Comparison of ENCODE assay signal across 8 mouse cellular contexts in genomic region chr19:28967652-28968051, GRCm38 (mm10). TPM values are rescaled to one million over a fixed set of nuclear protein-coding genes. Genes with fewer than 3 reads are reported as not detected.
DNase-seq lines count a peak whose midpoint lies in the region; ATAC-seq and TF ChIP-seq lines count a peak whose summit lies in the region.

TSS of gene 4430402I18Rik (minus strand) at chr19:28967800.

- DNase-seq in R1 (ENCODE audit: low read depth, low spot score) = peak; percentile 92
- peak; percentile 75 for DNase-seq in embryo, embryonic 10.5 days (ENCODE audit: low spot score)
- peak; percentile 71 for DNase-seq in lung, postnatal 0 days (ENCODE audit: low spot score)
- peak; percentile 30 to 37 for DNase-seq in right cerebral cortex, postnatal 36 days (ENCODE audit: low spot score in 2 of 2)

- no peak for ATAC-seq in heart, embryonic 15.5 days (replicated peaks; ENCODE audit: insufficient number of reproducible peaks, insufficient read depth, low FRiP score, low read depth)
- peak; percentile 39 for ATAC-seq in lung, postnatal 0 days
- no peak for ATAC-seq in liver, embryonic 12.5 days
- ATAC-seq in inflammation-experienced regulatory T-cells, adult 6 months = no peak
- no peak for ATAC-seq in intestine, embryonic 15.5 days

- H3K27ac ChIP-seq in heart, embryonic 15.5 days = no peak within 1 kb of the TSS
- H3K27ac ChIP-seq in lung, postnatal 0 days (ENCODE audit: low read length) = no peak within 1 kb of the TSS
- H3K27ac ChIP-seq in liver, embryonic 12.5 days = no peak within 1 kb of the TSS
- no peak within 1 kb of the TSS for H3K27ac ChIP-seq in intestine, embryonic 15.5 days

- H3K9me3 ChIP-seq in heart, embryonic 15.5 days (replicated peaks) = no peaks in the 10 kb centered on the region
- no peaks in the 10 kb centered on the region for H3K9me3 ChIP-seq in lung, postnatal 0 days (ENCODE audit: low read length)
- no peaks in the 10 kb centered on the region for H3K9me3 ChIP-seq in liver, embryonic 12.5 days (replicated peaks)
- H3K9me3 ChIP-seq in intestine, embryonic 15.5 days = no peaks in the 10 kb centered on the region

- no peak for TF ChIP-seq EP300 in lung, postnatal 0 days (IDR thresholded peaks at IDR 0.05)

- no peak within 1 kb of the TSS for H3K4me3 ChIP-seq in heart, embryonic 15.5 days
- H3K4me3 ChIP-seq in lung, postnatal 0 days (ENCODE audit: low read depth, low read length) = no peak within 1 kb of the TSS
- H3K4me3 ChIP-seq in liver, embryonic 12.5 days = no peak within 1 kb of the TSS
- no peak within 1 kb of the TSS for H3K4me3 ChIP-seq in intestine, embryonic 15.5 days (replicated peaks)

- no peak for TF ChIP-seq CTCF in lung, postnatal 0 days (IDR thresholded peaks at IDR 0.05)

- H3K27me3 ChIP-seq in heart, embryonic 15.5 days = no peaks in the 10 kb centered on the region
- H3K27me3 ChIP-seq in lung, postnatal 0 days (replicated peaks; ENCODE audit: insufficient read depth, low read length) = no peaks in the 10 kb centered on the region
- H3K27me3 ChIP-seq in liver, embryonic 12.5 days (replicated peaks) = peaks cover 22% of the 10 kb centered on the region; the same call in 1 of the 2 replicates
- H3K27me3 ChIP-seq in intestine, embryonic 15.5 days (replicated peaks) = no peaks in the 10 kb centered on the region

- WGBS in heart, embryonic 15.5 days = 11% methylated on average over 11 of the region's 11 CpGs
- WGBS in lung, postnatal 0 days = 16% methylated on average over 11 of the region's 11 CpGs
- 34% methylated on average over 11 of the region's 11 CpGs for WGBS in liver, embryonic 12.5 days (ENCODE audit: insufficient replicate concordance)
- WGBS in intestine, embryonic 15.5 days = 16% methylated on average over 11 of the region's 11 CpGs

- H3K36me3 ChIP-seq in heart, embryonic 15.5 days = no peaks in the 10 kb centered on the region
- H3K36me3 ChIP-seq in lung, postnatal 0 days (ENCODE audit: insufficient read depth, low read length) = no peaks in the 10 kb centered on the region
- H3K36me3 ChIP-seq in liver, embryonic 12.5 days = no peaks in the 10 kb centered on the region
- H3K36me3 ChIP-seq in intestine, embryonic 15.5 days = no peaks in the 10 kb centered on the region

- peak within 1 kb of the TSS; percentile 23; the same call in 1 of the 2 replicates for H3K4me2 ChIP-seq in heart, embryonic 15.5 days
- H3K4me2 ChIP-seq in lung, postnatal 0 days (replicated peaks; ENCODE audit: low read depth, low read length) = no peak within 1 kb of the TSS
- H3K4me2 ChIP-seq in liver, embryonic 12.5 days = no peak within 1 kb of the TSS
- no peak within 1 kb of the TSS for H3K4me2 ChIP-seq in intestine, embryonic 15.5 days (replicated peaks)

- H3K4me1 ChIP-seq in heart, embryonic 15.5 days (replicated peaks) = peaks cover 23% of the 10 kb centered on the region
- H3K4me1 ChIP-seq in lung, postnatal 0 days (ENCODE audit: insufficient read depth, low read depth, low read length) = peaks cover 13% of the 10 kb centered on the region; the same call in 1 of the 2 replicates
- H3K4me1 ChIP-seq in liver, embryonic 12.5 days = peaks cover 10% of the 10 kb centered on the region
- 0 out of 2 replicates have a peak, but pooled peaks cover 10% of the 10 kb centered on the region for H3K4me1 ChIP-seq in intestine, embryonic 15.5 days (replicated peaks)

- H3K9ac ChIP-seq in heart, embryonic 15.5 days = no peak within 1 kb of the TSS
- H3K9ac ChIP-seq in lung, postnatal 0 days (replicated peaks; ENCODE audit: low read depth) = no peak within 1 kb of the TSS
- H3K9ac ChIP-seq in liver, embryonic 12.5 days = no peak within 1 kb of the TSS
- H3K9ac ChIP-seq in intestine, embryonic 15.5 days = no peak within 1 kb of the TSS

RNA-seq across cellular contexts. Expression of gene 4430402I18Rik, which starts in this region (rescaled TPM):
- 7.9 and 11.4 TPM in 2 replicates for polyA plus RNA-seq in heart, embryonic 15.5 days (2015; fragmentation: Nextera tagmentation; extraction: Ambion mirVana)
- polyA plus RNA-seq in lung, postnatal 0 days (2015; fragmentation: Nextera tagmentation; extraction: Ambion mirVana) = 5.9 and 6.7 TPM in 2 replicates
- polyA plus RNA-seq in liver, embryonic 12.5 days (2016; fragmentation: Nextera tagmentation; extraction: Ambion mirVana) = 0.85 and 1.0 TPM in 2 replicates
- polyA plus RNA-seq in inflammation-experienced regulatory T-cells, adult 6 months (2017; shearing (Covaris generic)) = not detected
- 1.1 and 1.2 TPM in 2 replicates for polyA plus RNA-seq in intestine, embryonic 15.5 days (2015; fragmentation: Nextera tagmentation; extraction: Ambion mirVana)

Comparison
In these comparisons a context has a peak if more than half of its experiments do, and no peak if none do; other contexts are left out.
1. DNase-seq: peak in every context shown above with its lines; median percentile 92 in R1; 75 in embryo, embryonic 10.5 days; 71 in lung, postnatal 0 days; 34 in right cerebral cortex, postnatal 36 days.